Comparison of ENCODE assay signal across 8 mouse cellular contexts in genomic region chr14:25457434-25457957, GRCm38 (mm10). TPM values are rescaled to one million over a fixed set of nuclear protein-coding genes. Genes with fewer than 3 reads are reported as not detected.
DNase-seq lines count a peak whose midpoint lies in the region; ATAC-seq lines count a peak whose summit lies in the region.

No protein-coding gene starts in this region.

- H3K9me3 ChIP-seq in hindbrain, embryonic 16.5 days (ENCODE audit: control insufficient read depth, low read length), result no peaks in the 10 kb centered on the region

- H3K9ac ChIP-seq in hindbrain, embryonic 16.5 days (ENCODE audit: low read depth, low read length), result peak overlapping the region; percentile 98

- H3K4me2 ChIP-seq in hindbrain, embryonic 16.5 days (ENCODE audit: low read length), result peak overlapping the region; percentile 94

- ATAC-seq in hindbrain, embryonic 16.5 days, result peak; percentile 85

- DNase-seq in NIH3T3 (ENCODE audit: low read depth), result peak; percentile 98
- DNase-seq in cerebellum, postnatal 14 days, result peak; percentile 99
- peak; percentile 97 for DNase-seq in gastrocnemius, adult 18-20 months (ENCODE audit: low spot score)
- peak; percentile 86 for DNase-seq in left cerebral cortex, adult 11 months (ENCODE audit: low spot score)
- peak; percentile 97 for DNase-seq in lung, postnatal 36 days
- peak; percentile 98 for DNase-seq in retina, embryonic 14.5 days (ENCODE audit: low spot score)
- DNase-seq in thymus, postnatal 36 days, result peak; percentile 94 to 95

- no peaks in the 10 kb centered on the region for H3K36me3 ChIP-seq in hindbrain, embryonic 16.5 days (ENCODE audit: control insufficient read depth, insufficient read depth, low read length)

- peak overlapping the region; percentile 99 for H3K4me3 ChIP-seq in hindbrain, embryonic 16.5 days (ENCODE audit: low read length)

- peaks cover 36% of the 10 kb centered on the region for H3K4me1 ChIP-seq in hindbrain, embryonic 16.5 days (ENCODE audit: control insufficient read depth, insufficient read depth, low read depth, low read length)

- no peaks in the 10 kb centered on the region for H3K27me3 ChIP-seq in hindbrain, embryonic 16.5 days (replicated peaks; ENCODE audit: control insufficient read depth, insufficient read depth, low read length)

- H3K27ac ChIP-seq in hindbrain, embryonic 16.5 days (ENCODE audit: low read depth, low read length), result peak overlapping the region; percentile 98

- under 1% methylated on average over 50 of the region's 52 CpGs for WGBS in hindbrain, embryonic 16.5 days

RNA-seq across cellular contexts. Expression of gene Zmiz1, which starts 1.5 kb away (rescaled TPM):
- total RNA-seq in gastrocnemius, adult 18-20 months (2021), result 10 to 100 TPM; 26.6 to 28.6 TPM
- 50.4 and 55.0 TPM in 2 replicates for polyA plus RNA-seq in hindbrain, embryonic 16.5 days (2015; fragmentation: Nextera tagmentation; extraction: Ambion mirVana)

Comparison
In these comparisons a context has a peak if more than half of its experiments do, and no peak if none do; other contexts are left out.
1. Peak in every context shown above with its lines: DNase-seq, ATAC-seq, H3K4me3 ChIP-seq and H3K27ac ChIP-seq.